Mouse (Mus musculus): ENCODE results near the gene Abl2.

- no peak for TF ChIP-seq CTCF (IDR thresholded peaks at IDR 0.05; ENCODE audit: borderline replicate concordance, insufficient read depth, low read length)
- TF ChIP-seq POLR2A (IDR thresholded peaks at IDR 0.05; ENCODE audit: low read depth, low read length): no peak
Observed at GRCm38 (mm10) chr1:156569615-156570014, 11.0 kb downstream of the Abl2 start.

Data from embryonic fibroblast, embryonic 13.5 days (primary cell).